Mouse (Mus musculus) megakaryocyte-erythroid progenitor cell, adult 5-6 weeks (primary cell): ENCODE data around the gene Taar7b. TPM values are rescaled to one million over a fixed set of nuclear protein-coding genes. Genes with fewer than 3 reads are reported as not detected.

ENCODE experiments used
- ATAC-seq: replicated peaks from 2 replicates; pipeline ENCODE4 v1.8.0; 2016; ENCODE audit warnings: mild to moderate bottlenecking, inconsistent platforms; ENCODE audit not compliant: severe bottlenecking, poor library complexity, low FRiP score, low TSS enrichment
- total RNA-seq, 2 experiments: library from RNA; stranded (forward) in 1 of 2; stranded (reverse) in 1 of 2; fragments of 200-1000, 215-1000 nt in 1 of 2; fragments of >200 nt in 1 of 2; fragmentation: Nextera tagmentation in 1 of 2; gene quantifications; 2 replicates each; pipeline ENCODE4 v1.2.3; 2014 to 2017

Gene Taar7b
- not detected in 2 replicates for total RNA-seq (2014; fragmentation: Nextera tagmentation)
- total RNA-seq (2017) = not detected in 2 replicates

- ATAC-seq = no peak
These were observed at the start of gene Taar7b for GRCm38 (mm10) chr10:23999639-24000038. Gene Taar7b (plus strand): TSS chr10:23999939.

- ATAC-seq = no peak
These were observed 48.0 kb upstream of the Taar7b start for GRCm38 (mm10) chr10:23951714-23952113.

GRCm38 (mm10) chr10:23959071-23959470 is 40.7 kb upstream of the Taar7b start:
- no peak for ATAC-seq

- ATAC-seq = no peak
These were observed 39.3 kb upstream of the Taar7b start, which contains the start of gene Taar4 for GRCm38 (mm10) chr10:23960444-23960915. Gene Taar4 (plus strand): TSS chr10:23960494.

DNA sequence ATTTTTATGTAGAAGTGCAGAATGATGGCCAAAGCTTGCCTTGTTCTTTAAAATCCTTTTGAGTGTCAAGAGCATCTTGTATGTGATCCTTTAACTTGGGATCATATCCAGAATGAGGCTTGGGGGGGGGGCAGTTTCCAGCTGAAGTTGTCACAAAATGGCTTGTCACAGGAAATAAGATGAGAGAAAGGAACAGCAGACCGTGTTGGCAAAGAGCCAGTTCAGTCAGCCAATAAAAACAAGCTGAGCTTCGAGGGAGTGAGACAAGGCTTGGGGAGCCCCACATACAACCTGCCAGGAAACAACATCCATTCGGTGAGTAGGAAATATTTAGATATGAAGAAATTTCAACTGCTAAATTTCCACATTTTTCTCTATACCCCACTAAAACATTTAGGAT is 36.3 kb upstream of the Taar7b start:
- ATAC-seq = no peak

DNA sequence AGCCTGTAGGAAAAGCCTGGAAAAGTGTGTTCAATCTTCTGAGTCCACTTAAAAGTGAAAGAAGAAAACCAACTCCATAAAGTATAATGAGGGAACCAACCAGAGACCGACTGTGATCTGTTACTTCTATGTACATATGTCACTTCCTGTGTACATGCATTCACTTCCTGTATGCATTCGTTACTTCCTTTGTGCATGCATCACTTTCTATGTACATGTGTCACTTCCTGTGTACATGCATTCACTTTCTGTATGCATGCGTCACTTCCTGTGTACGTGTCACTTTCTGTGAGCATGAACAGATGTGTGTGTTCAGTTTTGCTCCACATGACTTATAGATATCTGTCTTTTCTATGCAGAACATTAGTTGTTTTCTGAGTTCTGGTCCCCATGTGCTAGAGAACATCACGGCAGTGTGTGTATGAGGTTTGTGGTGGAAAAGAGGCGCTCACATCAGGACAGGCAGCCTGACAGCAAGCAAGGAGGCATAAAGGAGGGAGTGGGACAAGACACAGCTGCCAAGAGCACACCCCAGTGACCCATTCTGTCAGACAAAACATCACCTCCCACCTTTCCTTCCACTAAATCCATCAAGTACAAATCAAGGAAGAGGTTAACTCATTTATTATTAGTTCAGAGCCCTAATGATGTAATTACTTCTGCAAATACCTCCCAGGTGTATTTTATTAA is 34.7 kb upstream of the Taar7b start:
- no peak for ATAC-seq

DNA sequence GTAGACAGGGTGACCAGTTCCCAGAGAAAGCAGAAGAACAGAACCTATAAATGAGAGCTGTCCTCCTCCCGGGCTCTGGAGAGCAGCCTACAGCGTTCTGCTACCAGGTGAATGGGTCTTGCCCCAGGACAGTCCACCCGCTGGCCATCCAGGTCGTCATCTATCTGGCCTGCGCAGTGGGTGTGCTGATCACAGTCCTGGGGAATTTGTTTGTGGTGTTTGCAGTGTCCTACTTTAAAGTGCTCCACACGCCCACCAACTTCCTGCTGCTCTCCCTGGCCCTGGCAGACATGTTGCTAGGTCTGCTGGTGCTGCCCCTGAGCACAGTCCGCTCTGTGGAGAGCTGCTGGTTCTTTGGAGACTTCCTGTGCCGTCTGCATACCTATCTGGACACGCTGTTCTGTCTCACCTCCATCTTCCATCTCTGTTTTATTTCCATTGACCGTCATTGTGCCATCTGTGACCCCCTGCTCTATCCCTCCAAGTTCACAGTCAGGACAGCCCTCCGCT is 29.0 kb upstream of the Taar7b start, which contains the start of gene Taar5:
Gene Taar5, plus strand, starts transcription at position 51 of the 510 bp plus-strand sequence.
- no peak for ATAC-seq

DNA sequence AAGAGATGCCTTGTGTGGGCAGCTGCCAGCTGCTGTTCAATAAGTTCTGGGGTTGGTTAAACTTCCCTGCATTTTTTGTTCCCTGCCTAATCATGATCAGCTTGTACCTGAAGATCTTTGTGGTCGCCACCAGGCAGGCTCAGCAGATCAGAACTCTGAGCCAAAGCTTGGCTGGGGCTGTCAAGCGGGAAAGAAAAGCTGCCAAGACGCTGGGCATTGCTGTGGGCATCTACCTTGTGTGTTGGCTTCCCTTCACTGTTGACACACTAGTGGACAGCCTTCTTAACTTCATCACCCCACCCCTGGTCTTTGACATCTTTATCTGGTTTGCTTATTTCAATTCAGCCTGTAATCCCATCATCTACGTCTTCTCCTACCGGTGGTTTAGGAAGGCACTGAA is 28.5 kb upstream of the Taar7b start:
- no peak for ATAC-seq

- ATAC-seq = no peak
These were observed 21.8 kb upstream of the Taar7b start for GRCm38 (mm10) chr10:23977958-23978357.

- peak; percentile 96 for ATAC-seq
These were observed 20.6 kb upstream of the Taar7b start for GRCm38 (mm10) chr10:23978901-23979705.

GRCm38 (mm10) chr10:23985546-23985945 is 14.2 kb upstream of the Taar7b start, which contains the start of gene Taar6:
Gene Taar6 (minus strand): TSS chr10:23985646.
- ATAC-seq = no peak

DNA sequence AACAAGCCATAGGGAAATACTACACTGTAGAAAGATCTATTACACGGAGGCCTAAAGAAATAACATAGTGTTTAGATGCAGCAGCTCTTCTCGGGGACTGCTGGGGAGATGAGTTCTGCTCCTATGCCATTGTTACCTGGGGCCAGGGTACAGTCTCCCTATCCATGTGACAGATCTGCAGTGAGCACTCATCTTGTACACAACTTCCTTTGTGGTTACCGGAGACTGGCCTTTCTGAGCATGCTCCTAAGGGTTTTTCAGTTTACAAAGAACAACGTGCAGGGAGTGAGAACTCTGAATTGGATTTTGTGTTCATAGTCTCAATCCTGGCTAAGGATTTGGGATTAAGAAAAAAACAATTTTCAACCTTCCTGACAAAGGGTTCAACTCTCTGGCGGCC is 13.3 kb upstream of the Taar7b start:
- no peak for ATAC-seq

DNA sequence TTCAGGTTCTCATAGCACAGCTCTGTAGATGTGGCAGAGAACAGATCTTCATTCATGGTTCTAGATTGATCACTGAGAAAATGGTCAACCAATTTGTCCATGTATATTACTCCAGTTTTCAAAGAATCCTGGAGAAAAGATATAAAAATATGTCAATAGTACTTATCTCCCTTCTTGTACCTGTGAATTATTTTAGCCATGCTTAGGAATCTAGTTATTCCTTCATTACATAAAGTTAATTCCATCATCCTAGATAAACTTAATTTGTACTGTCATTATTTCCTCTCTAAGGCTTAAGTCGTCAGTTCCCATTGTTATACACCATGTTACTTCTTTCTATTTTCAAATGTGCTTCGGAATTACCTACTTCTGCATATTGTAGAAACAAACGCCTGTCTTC is 6.4 kb upstream of the Taar7b start, which contains the start of gene Taar7a:
Gene Taar7a, minus strand, starts transcription at position 101 of the 400 bp plus-strand sequence.
- ATAC-seq = no peak

GRCm38 (mm10) chr10:24006442-24006841 is 6.7 kb downstream of the Taar7b start:
- ATAC-seq = no peak

- ATAC-seq = peak; percentile 97
These were observed 7.3 kb downstream of the Taar7b start for GRCm38 (mm10) chr10:24007034-24007433.

DNA sequence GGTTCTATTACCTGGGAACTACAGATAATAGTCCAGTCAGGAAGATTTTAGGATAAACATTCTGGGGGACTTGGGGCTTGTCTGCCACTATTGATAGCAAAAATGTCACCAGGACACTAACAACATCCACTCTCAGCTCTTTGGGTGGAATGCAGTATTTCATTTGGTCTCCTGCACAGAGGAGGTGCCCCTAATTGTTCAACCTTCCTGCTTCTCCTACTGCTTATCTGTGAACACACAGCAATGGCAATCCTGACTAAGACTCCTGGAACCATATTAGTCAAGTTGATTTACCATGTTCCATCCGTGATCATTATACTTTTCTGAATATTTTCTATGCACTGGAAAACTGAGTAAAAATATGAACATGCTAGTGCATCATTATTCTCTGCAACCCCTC is 8.4 kb downstream of the Taar7b start:
- ATAC-seq = peak; percentile 50

GRCm38 (mm10) chr10:24026922-24027321 is 27.2 kb downstream of the Taar7b start, which contains the start of gene Taar7d:
Gene Taar7d (plus strand): TSS chr10:24027222.
- no peak for ATAC-seq

DNA sequence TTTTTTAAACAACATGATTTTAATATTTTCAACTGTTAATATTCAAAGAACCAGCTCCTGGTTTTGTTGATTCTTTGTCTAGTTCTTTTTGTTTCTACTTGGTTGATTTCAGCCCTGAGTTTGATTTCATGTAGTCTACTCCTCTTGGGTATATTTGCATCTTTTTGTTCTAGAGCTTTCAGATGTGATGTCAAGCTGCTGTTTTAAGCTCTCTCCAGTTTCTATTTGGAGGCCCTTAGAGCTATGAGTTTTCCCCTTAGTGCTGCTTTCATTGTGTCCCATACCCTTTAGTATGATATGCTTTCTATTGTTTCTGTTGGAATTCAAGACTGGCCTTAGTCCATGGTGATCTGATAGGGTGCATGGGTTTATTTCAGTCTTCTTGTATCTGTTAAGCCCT is 31.6 kb downstream of the Taar7b start:
- no peak for ATAC-seq

DNA sequence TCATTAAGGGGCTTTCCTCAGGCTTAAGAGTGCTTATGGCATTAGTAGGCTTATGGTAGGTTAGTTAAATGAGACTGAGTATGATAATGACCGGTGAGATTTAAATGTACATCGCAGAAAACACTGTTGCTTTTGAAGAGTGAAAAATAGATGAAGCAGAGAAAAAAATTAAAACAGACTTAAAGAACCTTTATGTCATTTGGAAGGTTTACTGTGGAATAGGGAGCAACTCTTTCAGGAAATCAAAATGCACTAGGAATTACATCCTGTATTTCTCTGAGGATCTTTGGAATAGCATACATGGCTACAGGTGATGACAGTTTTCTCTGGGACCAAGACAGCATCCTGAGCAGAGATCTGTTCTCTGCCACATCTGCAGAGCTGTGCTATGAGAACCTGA is 37.6 kb downstream of the Taar7b start, which contains the start of gene Taar7e:
Gene Taar7e, plus strand, starts transcription at position 301 of the 400 bp plus-strand sequence.
- no peak for ATAC-seq
